Mouse (Mus musculus) urinary bladder, postnatal 36 days (tissue): ENCODE measurements at regions not wholly inside any gene's neighbourhood (a gene's known extent, or its start where the extent isn't known, plus 50 kb on each side); places are given as distances from the start of the nearest gene placed in this dataset.
"Not testable (repeated sequence)": the region's sequence is repeated elsewhere in the genome, so short reads cannot be mapped to it uniquely, and the experiment has no call there.

Experiments used
- DNase-seq, 2 experiments: peaks; one replicate each; pipeline ENCODE4 v3.0.0; 2022; ENCODE audit warnings: low spot score in 2 of 2, mixed read lengths in 1 of 2

GRCm38 (mm10) chr8:26600127-26600526 is 377.0 kb upstream of the Zfp703 start:
- DNase-seq, result no peak

DNA sequence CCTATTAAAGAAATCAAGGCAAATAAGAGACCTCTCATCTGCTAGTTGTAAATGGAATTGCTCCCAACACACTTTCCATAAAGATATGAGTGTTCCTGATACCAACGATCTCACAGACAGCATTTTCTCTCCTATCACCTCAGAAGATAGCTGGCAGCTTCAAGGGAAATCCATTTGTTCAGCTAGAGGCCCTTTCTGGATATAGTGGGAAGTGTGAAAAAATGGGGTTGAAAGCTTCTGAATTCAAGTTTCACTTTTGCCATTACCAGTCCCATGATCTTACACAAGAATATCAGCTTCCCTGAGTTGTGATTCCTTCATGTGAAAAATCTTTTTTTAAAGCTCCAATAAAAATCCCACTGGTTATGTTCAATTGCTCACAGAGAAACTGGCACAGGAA is 369.1 kb upstream of the Zfp703 start:
- no peak for DNase-seq

DNA sequence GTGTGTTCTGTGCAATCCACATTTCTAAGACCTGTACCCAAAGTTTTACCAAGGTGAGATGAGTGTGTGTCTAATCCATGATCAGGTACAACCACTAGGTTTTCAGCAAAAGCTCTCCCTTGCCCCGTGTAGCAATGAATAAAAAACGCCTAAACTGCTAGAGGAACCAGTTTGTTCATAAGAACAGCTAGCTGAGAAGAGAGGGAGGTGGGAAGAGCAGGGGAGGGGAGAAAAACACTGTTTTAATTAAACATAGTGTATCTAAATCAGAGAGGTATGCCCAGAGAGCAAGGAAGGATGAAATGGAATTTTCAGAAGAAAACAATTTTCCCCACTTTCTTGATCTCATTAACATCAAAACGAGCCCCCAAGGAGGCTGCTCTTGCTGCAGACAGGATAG is 368.5 kb upstream of the Zfp703 start:
- no peak for DNase-seq

- DNase-seq, result no peak
Measured at GRCm38 (mm10) chr8:26612153-26612552, 365.0 kb upstream of the Zfp703 start.

- no peak for DNase-seq
Measured at GRCm38 (mm10) chr8:26622311-26623052, 354.6 kb upstream of the Zfp703 start.

GRCm38 (mm10) chr8:26626186-26626585 is 350.9 kb upstream of the Zfp703 start:
- no peak for DNase-seq

DNA sequence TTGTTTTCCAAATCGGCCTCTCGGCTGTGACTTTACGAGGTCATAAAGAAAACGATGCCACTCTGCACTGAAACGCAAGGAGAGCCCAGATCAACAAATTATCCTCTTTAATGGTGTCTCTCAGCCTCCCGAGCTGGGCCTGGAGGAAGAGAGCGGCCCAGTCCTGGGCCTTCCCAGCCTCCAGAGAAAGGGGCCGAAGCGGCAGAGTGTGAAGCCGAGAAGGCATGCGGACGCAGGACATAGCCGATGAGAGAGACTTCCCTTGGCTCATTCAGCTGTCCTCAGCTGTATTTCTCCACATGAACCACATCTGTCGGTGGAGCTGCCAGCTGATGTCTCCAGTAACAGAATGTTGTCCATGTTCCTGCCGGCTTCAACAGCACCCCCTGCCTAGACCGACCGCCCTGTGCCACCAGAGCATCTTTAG is 350.5 kb upstream of the Zfp703 start:
- no peak for DNase-seq

DNA sequence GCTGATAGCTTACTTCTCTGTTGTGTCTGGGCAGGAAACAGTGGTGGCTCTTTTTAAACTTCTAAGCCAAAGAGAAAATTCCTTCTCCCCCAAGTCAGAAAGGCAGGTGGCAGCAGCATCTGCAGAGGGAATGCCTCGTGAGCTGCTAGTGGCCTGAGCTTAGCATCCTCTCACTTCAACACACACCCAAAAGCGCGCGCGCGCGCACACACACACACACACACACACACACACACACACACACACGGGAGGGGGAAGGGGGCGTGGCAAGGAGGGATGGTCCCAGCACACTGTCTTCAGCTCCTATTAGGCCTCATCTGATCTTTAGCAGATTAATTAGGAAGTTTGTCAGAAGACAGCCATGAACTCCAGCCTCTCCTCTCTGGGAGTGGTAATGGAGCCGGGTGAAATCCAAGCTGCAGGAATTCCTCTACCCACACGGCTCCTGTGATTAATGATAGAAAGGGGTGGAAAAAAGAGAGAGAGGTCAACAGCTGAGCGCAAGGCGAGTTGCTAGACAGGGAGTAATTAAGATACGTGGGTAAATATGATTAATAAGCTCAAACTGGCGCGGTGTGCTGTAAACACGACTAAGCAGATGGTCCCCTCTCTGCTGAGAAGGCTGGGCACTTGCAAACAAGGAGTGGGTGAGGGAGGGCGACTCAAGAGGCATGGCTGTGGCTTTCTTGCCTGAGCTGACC is 349.8 kb upstream of the Zfp703 start:
- no peak for DNase-seq

DNA sequence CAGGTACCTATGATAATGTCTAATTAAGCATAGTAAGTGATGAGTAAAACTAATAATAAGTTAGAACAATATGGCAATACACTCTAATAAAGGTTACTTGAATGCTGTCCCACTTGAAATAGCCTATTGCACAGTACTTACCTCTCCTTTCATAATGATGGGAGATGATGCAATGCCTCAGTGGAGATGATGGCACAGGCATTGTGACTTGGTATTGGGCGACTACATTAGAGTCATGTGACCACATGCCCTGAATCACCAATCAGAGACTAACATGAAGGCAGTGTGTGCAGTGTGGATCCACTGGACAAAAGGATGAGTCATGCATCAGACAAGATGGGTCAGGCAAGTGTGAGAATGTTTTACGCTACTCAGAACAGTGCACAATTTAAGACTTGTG is 346.6 kb upstream of the Zfp703 start:
- no peak for DNase-seq

DNA sequence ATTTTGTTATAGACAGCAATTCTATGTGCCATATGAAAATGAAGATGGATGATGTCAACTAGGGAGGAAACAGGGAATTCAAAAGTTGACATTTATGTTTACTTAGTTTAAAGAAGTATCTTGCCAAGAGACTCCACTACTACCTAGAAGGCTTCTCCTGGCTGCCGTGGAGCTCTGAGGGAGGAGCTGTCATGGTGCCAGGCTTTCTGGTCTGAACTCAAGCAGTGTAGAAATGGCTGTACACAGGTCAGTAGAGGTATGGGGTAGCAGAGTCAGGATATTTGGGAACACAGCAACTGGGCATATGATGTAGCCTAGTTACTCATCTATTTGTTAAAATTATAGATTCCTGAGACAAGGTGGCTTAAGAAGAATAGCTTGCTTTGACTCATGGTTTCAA is 341.4 kb upstream of the Zfp703 start:
- DNase-seq, result peak in 1 of 2 experiments; percentile 47

DNA sequence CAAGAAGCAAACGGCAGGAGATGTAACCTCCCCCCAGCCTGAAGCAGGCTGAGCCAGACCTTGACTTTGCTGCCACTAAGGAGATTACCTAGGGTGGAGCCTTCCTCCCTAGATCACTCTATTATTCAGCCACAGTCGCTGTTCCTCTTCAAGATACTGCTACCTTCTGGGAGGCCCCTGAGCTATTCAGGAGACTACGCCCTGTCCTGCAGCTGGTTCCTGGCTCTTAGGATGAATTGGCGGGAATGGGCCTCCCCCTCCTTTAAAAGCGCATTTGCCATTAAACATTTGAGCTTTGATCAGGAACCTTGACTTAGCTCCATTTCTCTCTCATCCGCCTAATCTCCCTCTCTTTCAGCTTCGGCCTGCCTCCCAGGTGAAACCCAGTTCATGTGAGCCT is 331.8 kb upstream of the Zfp703 start:
- DNase-seq, result not testable (repeated sequence)

DNA sequence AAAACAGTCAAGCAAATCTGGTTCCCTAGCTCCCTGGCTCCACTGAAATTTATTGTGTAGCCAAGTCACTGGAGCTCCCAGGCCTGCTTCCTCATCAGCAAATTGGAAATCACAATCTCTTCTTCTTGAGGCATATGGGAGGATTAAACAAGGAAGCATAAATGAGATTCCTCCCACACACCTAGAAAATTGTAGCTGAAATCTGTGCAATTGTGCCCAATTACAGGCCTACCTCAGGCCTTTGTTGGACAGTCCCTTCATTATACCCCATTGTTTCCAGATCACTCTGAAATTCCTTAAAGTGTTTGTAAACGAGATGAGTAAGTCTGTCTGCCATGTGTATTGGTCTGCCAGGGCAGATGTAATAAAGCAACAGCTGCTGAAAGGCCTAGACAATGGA is 326.8 kb upstream of the Zfp703 start:
- DNase-seq, result no peak

- DNase-seq, result peak; percentile 36 to 42
Measured at GRCm38 (mm10) chr8:26655897-26656296, 321.2 kb upstream of the Zfp703 start.

GRCm38 (mm10) chr8:26656310-26657075 is 320.6 kb upstream of the Zfp703 start:
- DNase-seq, result no peak

- no peak for DNase-seq
Measured at GRCm38 (mm10) chr8:26659381-26659780, 317.7 kb upstream of the Zfp703 start.

- DNase-seq, result no peak
Measured at GRCm38 (mm10) chr8:26669541-26669940, 307.6 kb upstream of the Zfp703 start.

DNA sequence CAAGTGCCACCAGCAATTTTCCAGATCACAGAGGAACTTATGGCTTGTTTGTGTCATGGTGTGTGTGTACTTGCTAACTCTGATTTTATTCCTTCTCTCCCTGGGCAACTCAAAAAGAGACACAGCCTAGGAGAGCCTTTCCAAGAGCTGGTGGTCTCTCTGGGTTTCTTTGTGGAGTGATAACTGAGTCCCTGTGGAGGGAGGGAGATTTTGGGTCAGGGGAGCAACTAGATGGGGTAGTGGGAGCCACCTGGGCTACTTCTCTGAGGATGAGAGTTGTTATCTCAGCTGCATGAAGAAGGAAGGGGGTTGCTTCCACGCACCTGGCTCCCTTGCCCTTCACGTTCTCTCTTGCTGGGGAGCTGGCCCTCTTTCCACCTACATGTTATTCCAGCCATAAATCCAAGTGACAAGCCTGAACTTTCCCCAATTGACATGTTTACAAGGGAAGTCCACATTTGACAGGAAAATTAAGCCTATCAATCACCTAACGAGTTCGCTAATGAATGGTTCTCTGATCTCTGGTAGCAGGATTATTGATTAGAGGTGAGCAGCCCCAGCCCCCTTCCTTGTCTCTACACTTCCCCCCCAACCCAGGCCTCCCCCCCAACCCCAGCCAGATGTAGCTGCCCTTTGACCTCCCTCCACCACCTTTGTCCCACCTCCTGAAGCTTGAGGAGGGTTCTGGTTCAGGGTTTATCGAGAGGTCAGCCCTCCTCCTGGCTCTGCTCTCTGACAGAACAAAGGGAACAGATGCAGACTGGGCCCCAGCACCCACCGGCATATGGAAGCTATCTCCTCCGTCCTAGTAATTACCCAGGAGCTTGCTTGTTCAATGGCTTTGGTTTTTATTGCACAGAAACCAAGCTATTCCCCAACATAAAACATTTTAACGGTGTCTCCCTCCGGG is 304.4 kb upstream of the Zfp703 start:
- no peak for DNase-seq

GRCm38 (mm10) chr8:26677584-26678138 is 299.5 kb upstream of the Zfp703 start:
- no peak for DNase-seq

GRCm38 (mm10) chr8:26680891-26681381 is 296.2 kb upstream of the Zfp703 start:
- DNase-seq, result peak in 1 of 2 experiments; percentile 10

GRCm38 (mm10) chr8:26687146-26687545 is 290.0 kb upstream of the Zfp703 start:
- DNase-seq, result peak in 1 of 2 experiments; percentile 23

GRCm38 (mm10) chr8:26688035-26688434 is 289.1 kb upstream of the Zfp703 start:
- DNase-seq, result no peak
